Mouse (Mus musculus): Measurements from ENCODE around the gene Gm49342. TPM values are rescaled to one million over a fixed set of nuclear protein-coding genes. Genes with fewer than 3 reads are reported as not detected.
"Not testable (repeated sequence)": the region's sequence is repeated elsewhere in the genome, so short reads cannot be mapped to it uniquely, and the experiment has no call there.

Gm49342 gene
- polyA plus RNA-seq, 1 experiment from 2014 or later: not detected

GRCm38 (mm10) chr14:50923437-50923836 is 20.9 kb upstream of the Gm49342 start:
- not testable (repeated sequence) for H3K27me3 ChIP-seq (replicated peaks); H3K9me3 ChIP-seq; ATAC-seq (ENCODE audit: low FRiP score, low read depth); H3K27ac ChIP-seq
- Histone ChIP-seq H3K4me1 (peaks cover 20% of the 10 kb centered on the region), H3K4me2 (replicated peaks) (peak overlapping the region; percentile 78), H3K36me3 (peaks cover 33% of the 10 kb centered on the region), H3K9ac (peak overlapping the region; percentile 83; the same call in 1 of the 2 replicates), H3K4me3 (peak overlapping the region; percentile 77)
- WGBS: 78% methylated on average over 1 of the region's 1 CpGs

- Histone ChIP-seq H3K36me3 (peaks cover 38% of the 10 kb centered on the region), H3K4me2 (replicated peaks) (peak within 1 kb of the TSS; percentile 78), H3K4me1 (peaks cover 20% of the 10 kb centered on the region), H3K27ac (peak within 1 kb of the TSS; percentile 77), H3K9ac (peak within 1 kb of the TSS; percentile 83), H3K4me3 (peak within 1 kb of the TSS; percentile 77), H3K27me3 (replicated peaks) (no peaks in the 10 kb centered on the region), H3K9me3 (no peaks in the 10 kb centered on the region)
- WGBS: under 1% methylated on average over 57 of the region's 57 CpGs
- peak; percentile 94 for ATAC-seq (ENCODE audit: low FRiP score, low read depth)
Observed at GRCm38 (mm10) chr14:50924281-50925064, 19.8 kb upstream of the Gm49342 start, which contains the start of the genes Osgep and Apex1. TSS of gene Osgep (minus strand) at chr14:50924893. TSS of gene Apex1 (plus strand) at chr14:50924968.

- no peaks in the 10 kb centered on the region for H3K9me3 ChIP-seq
- peak; percentile 39 for ATAC-seq (ENCODE audit: low FRiP score, low read depth)
- H3K4me2 ChIP-seq (replicated peaks): peak overlapping the region; percentile 78
- 2% methylated on average over 38 of the region's 38 CpGs for WGBS
- peaks cover 34% of the 10 kb centered on the region for H3K36me3 ChIP-seq
- H3K27ac ChIP-seq: peak overlapping the region; percentile 77
- H3K4me1 ChIP-seq: peaks cover 27% of the 10 kb centered on the region
- no peaks in the 10 kb centered on the region for H3K27me3 ChIP-seq (replicated peaks)
- H3K4me3 ChIP-seq: peak overlapping the region; percentile 77
- H3K9ac ChIP-seq: peak overlapping the region; percentile 83
Observed at GRCm38 (mm10) chr14:50925111-50925920, 19.0 kb upstream of the Gm49342 start.

GRCm38 (mm10) chr14:50927366-50927765 is 17.0 kb upstream of the Gm49342 start:
- ATAC-seq (ENCODE audit: low FRiP score, low read depth): no peak
- H3K4me1 ChIP-seq: peaks cover 27% of the 10 kb centered on the region
- WGBS: 69% methylated on average over 3 of the region's 3 CpGs

GRCm38 (mm10) chr14:50929951-50930350 is 14.4 kb upstream of the Gm49342 start:
- Histone ChIP-seq H3K4me1 (peaks cover 18% of the 10 kb centered on the region), H3K4me3 (peak overlapping the region; percentile 95), H3K27me3 (replicated peaks) (no peaks in the 10 kb centered on the region), H3K36me3 (peaks cover 34% of the 10 kb centered on the region), H3K9ac (peak overlapping the region; percentile 94), H3K9me3 (no peaks in the 10 kb centered on the region), H3K4me2 (replicated peaks) (peak overlapping the region; percentile 86), H3K27ac (no peak overlapping the region)
- 19% methylated on average over 10 of the region's 10 CpGs for WGBS
- no peak for ATAC-seq (ENCODE audit: low FRiP score, low read depth)

More at GRCm38 (mm10) chr14:50927366-50927765, 17.0 kb upstream of the Gm49342 start:
- Histone ChIP-seq H3K4me2 (replicated peaks) (no peak overlapping the region), H3K4me3 (no peak overlapping the region), H3K27me3 (replicated peaks) (no peaks in the 10 kb centered on the region), H3K9me3 (no peaks in the 10 kb centered on the region), H3K27ac (no peak overlapping the region; the same call in 1 of the 2 replicates), H3K36me3 (peaks cover 34% of the 10 kb centered on the region), H3K9ac (no peak overlapping the region)

GRCm38 (mm10) chr14:50930377-50930753 is 14.0 kb upstream of the Gm49342 start:
- no peaks in the 10 kb centered on the region for H3K27me3 ChIP-seq (replicated peaks)
- H3K9me3 ChIP-seq: no peaks in the 10 kb centered on the region
- H3K9ac ChIP-seq: peak overlapping the region; percentile 94
- H3K4me1 ChIP-seq: peaks cover 18% of the 10 kb centered on the region
- H3K36me3 ChIP-seq: peaks cover 34% of the 10 kb centered on the region
- 1% methylated on average over 38 of the region's 38 CpGs for WGBS
- ATAC-seq (ENCODE audit: low FRiP score, low read depth): peak; percentile 55
- H3K27ac ChIP-seq: peak overlapping the region; percentile 64; the same call in 1 of the 2 replicates
- H3K4me3 ChIP-seq: peak overlapping the region; percentile 95
- peak overlapping the region; percentile 86 for H3K4me2 ChIP-seq (replicated peaks)

GRCm38 (mm10) chr14:50930754-50931492 is 13.4 kb upstream of the Gm49342 start, which contains the start of the genes Pip4p1 and Pnp:
TSS of gene Pip4p1 (minus strand) at chr14:50930856.
TSS of gene Pnp (plus strand) at chr14:50931082.
- WGBS: under 1% methylated on average over 68 of the region's 68 CpGs
- H3K9me3 ChIP-seq: no peaks in the 10 kb centered on the region
- H3K36me3 ChIP-seq: peaks cover 34% of the 10 kb centered on the region
- H3K9ac ChIP-seq: peak within 1 kb of the TSS; percentile 94
- H3K27me3 ChIP-seq (replicated peaks): no peaks in the 10 kb centered on the region
- peaks cover 14% of the 10 kb centered on the region for H3K4me1 ChIP-seq
- ATAC-seq (ENCODE audit: low FRiP score, low read depth): peak; percentile 99
- peak within 1 kb of the TSS; percentile 86 for H3K4me2 ChIP-seq (replicated peaks)
- H3K27ac ChIP-seq: peak within 1 kb of the TSS; percentile 68; the same call in 1 of the 2 replicates
- H3K4me3 ChIP-seq: peak within 1 kb of the TSS; percentile 95

- Histone ChIP-seq H3K4me2 (replicated peaks) (peak overlapping the region; percentile 86), H3K9me3 (no peaks in the 10 kb centered on the region), H3K27ac (peak overlapping the region; percentile 68; the same call in 1 of the 2 replicates), H3K9ac (peak overlapping the region; percentile 59), H3K4me1 (peaks cover 7% of the 10 kb centered on the region), H3K36me3 (peaks cover 29% of the 10 kb centered on the region), H3K27me3 (replicated peaks) (no peaks in the 10 kb centered on the region), H3K4me3 (peak overlapping the region; percentile 95)
- no peak for ATAC-seq (ENCODE audit: low FRiP score, low read depth)
- 15% methylated on average over 12 of the region's 12 CpGs for WGBS
Observed at GRCm38 (mm10) chr14:50931493-50932020, 12.8 kb upstream of the Gm49342 start.

- no peak overlapping the region for H3K4me3 ChIP-seq
- H3K4me2 ChIP-seq (replicated peaks): no peak overlapping the region
- H3K36me3 ChIP-seq: no peaks in the 10 kb centered on the region
- H3K9ac ChIP-seq: no peak overlapping the region
- 63% methylated on average over 1 of the region's 1 CpGs for WGBS
- no peak overlapping the region for H3K27ac ChIP-seq
- H3K9me3 ChIP-seq: no peaks in the 10 kb centered on the region
- ATAC-seq (ENCODE audit: low FRiP score, low read depth): no peak
- H3K27me3 ChIP-seq (replicated peaks): no peaks in the 10 kb centered on the region
- H3K4me1 ChIP-seq: no peaks in the 10 kb centered on the region; the same call in 1 of the 2 replicates
Observed at GRCm38 (mm10) chr14:50936649-50937048, 7.7 kb upstream of the Gm49342 start.

GRCm38 (mm10) chr14:50938119-50938908 is 6.0 kb upstream of the Gm49342 start:
- no peaks in the 10 kb centered on the region for H3K9me3 ChIP-seq
- no peak overlapping the region for H3K9ac ChIP-seq
- H3K36me3 ChIP-seq: no peaks in the 10 kb centered on the region
- no peak overlapping the region for H3K4me2 ChIP-seq (replicated peaks)
- H3K27me3 ChIP-seq (replicated peaks): no peaks in the 10 kb centered on the region
- 93% methylated on average over 3 of the region's 3 CpGs for WGBS
- H3K4me1 ChIP-seq: no peaks in the 10 kb centered on the region
- H3K27ac ChIP-seq: no peak overlapping the region
- ATAC-seq (ENCODE audit: low FRiP score, low read depth): no peak
- H3K4me3 ChIP-seq: no peak overlapping the region

GRCm38 (mm10) chr14:50938940-50939339 is 5.4 kb upstream of the Gm49342 start:
- no peaks in the 10 kb centered on the region for H3K36me3 ChIP-seq
- WGBS: 60% methylated on average over 2 of the region's 2 CpGs
- ATAC-seq (ENCODE audit: low FRiP score, low read depth): no peak
- no peak overlapping the region for H3K27ac ChIP-seq
- no peak overlapping the region for H3K9ac ChIP-seq
- H3K4me3 ChIP-seq: no peak overlapping the region
- no peak overlapping the region for H3K4me2 ChIP-seq (replicated peaks)
- H3K27me3 ChIP-seq (replicated peaks): no peaks in the 10 kb centered on the region
- no peaks in the 10 kb centered on the region for H3K9me3 ChIP-seq
- no peaks in the 10 kb centered on the region for H3K4me1 ChIP-seq
